Mouse (Mus musculus): Measurements from ENCODE around the gene Dync1h1.
"Not testable (repeated sequence)": the region's sequence is repeated elsewhere in the genome, so short reads cannot be mapped to it uniquely, and the experiment has no call there.

Dync1h1 gene

DNA sequence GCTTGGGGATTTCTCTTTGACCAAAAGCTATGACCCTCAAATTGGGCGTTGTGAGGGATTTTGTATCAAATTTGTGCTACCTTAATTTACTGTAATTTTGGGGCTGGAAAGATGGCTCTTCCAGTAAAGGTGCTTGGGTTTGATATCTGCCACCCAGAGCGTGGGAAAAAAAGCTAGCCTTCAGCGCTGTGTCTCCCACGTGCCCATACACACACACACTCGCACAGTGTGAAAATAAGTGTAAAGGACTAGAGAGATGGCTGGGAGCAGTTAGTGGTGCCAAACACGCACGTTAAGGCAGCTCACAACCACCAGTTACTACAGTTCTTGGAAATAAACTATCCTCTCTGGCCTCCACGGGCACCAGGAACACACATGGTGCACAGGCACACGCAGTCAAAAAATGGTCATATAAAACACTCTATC is 95.7 kb downstream of the Dync1h1 start:
- DNase-seq = no peak

DNA sequence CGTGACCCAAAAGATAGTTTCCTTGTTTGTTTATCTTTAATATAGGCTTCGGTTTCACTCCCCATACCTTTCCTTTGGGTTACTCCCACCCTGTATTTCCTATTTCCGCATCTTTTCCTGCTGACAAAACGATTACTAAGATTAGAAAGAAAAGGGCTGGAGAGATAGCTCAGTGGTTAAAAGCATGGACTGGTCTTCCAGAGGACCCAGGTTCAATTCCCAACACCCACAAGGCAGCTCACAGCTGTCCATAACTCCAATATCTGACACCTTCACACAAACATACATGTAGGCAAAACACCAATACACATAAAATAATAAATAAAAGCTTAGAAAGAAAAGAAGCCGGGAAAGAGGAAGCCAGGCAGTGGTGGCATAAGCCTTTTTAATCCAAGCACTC is 96.2 kb downstream of the Dync1h1 start:
- no peak for DNase-seq

DNA sequence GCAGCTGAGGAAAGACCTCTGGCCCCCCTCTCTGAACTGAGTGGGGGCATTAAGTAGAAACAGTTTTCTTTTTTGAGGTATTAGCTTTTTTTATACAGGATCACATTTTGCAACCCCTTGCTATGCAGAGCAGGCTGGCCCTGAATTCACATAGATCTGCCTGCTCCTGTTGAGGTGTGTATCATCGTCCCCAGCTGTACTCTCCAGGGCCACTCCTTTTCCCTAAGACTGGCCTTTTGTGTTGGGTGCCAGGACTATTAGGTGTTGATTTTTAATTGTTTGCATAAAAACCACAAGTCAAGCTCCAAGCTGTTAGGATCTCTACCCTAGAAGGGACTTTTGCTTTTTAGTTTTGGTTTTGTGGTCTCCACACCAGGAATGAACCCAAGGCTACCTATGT is 96.8 kb downstream of the Dync1h1 start:
- no peak for DNase-seq

DNA sequence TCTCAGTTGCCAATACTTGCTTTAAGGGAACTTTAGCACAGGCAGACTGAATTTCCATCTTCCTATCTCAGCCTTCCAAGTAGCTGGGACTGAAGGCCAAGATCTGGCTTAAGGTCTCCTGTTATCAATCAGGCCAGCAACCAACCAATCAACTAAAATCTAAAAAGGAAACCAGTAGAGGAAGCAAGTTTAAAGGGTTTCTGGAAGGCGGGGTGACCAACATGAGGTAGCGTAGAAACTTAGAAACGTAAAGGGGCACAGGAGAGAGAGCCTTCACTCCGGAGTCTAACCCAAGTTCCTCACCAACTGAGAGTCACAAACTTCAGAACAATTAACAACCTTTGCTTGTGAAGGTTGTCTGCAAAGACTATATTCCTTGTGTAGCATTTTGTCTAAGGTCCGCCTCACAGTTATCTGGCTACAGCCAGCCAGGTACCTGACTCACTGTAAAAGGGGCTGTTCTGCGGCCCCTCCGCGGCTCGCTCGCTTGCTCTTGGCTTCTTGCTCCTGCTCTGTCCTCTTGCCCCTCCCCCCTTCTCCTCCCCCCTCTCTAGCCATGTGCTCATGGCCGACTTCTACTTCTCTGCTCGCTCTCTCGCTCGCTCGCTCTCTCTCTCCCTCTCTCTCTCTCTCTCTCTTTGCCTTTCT is 97.4 kb downstream of the Dync1h1 start:
- no peak for DNase-seq

DNA sequence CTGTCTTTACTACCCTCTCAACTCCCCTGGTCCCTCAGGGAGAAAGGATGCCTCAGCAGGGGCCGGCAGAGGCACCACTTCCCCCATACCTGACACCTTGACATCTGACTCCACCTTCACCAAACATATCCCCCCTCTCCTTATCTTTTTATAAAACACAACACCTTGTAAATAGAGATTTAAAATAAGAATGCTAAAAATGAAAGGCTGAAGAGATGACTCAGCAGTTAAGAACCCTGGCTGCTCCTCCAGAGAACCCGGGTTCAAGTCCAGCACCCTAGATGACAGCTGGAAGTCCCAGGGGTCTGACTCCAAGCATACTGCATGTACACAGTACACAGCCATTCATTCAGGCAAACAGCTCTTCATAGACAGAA is 97.9 kb downstream of the Dync1h1 start:
- DNase-seq = no peak

DNA sequence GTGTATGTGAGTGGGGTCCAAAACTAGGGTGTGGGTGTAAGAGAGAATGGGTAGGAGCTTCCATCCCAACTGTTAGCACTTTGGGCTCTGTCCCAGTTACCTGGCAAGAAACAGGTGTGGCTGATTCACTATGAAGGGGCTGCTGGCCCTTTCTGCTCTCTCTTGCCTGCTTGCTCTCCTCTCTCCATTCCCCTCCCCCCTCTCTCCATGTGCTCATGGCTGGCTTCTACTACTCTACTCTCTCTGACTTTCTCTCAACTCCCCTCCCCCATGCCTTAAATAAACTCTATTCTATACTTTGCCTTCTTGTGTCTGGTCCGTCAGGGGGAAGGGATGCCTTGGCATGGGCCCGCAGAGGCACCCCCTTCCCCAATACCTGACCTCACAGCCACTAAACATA is 99.5 kb downstream of the Dync1h1 start:
- no peak for DNase-seq

DNA sequence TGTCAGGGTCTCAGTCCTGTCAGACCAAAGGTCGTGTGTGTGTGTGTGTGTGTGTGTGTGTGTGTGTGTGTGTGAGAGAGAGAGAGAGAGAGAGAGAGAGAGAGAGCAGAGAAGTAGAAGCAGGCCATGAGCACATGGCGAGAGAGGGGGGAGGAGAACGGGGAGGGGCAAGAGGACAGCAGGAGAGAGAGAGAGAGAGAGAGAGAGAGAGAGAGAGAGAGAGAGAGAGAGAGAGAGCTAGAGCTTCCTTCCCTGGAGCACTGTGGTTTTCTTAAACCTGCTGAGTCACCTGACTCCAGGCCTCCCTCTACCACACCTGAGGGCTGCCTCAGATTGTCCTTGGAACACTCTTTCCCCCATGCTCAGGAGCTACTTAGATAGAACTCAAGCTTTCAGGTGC is 100.1 kb downstream of the Dync1h1 start:
- not testable (repeated sequence) for DNase-seq

DNA sequence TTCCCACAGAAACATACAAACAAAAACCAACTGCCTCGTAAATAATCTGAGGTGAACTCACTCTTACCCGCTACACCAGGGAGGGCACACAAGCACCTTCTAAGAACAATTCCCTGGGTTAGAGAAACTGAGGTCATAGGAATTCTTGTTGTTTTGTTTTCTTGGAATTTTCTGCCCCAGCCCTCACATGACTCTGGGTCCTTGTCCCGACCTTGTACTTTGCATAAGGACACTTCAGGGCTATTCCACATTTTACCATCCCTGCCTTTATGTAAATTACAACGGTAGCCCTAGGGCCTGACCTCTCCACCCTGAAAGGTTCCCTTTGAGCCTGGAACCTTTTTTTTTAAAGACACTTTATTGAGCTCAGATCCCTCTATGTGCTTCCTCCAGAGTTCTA is 101.3 kb downstream of the Dync1h1 start, which contains the start of gene Hsp90aa1:
Gene Hsp90aa1, minus strand, starts transcription at position 173 of the 400 bp plus-strand sequence.
- no peak for DNase-seq

DNA sequence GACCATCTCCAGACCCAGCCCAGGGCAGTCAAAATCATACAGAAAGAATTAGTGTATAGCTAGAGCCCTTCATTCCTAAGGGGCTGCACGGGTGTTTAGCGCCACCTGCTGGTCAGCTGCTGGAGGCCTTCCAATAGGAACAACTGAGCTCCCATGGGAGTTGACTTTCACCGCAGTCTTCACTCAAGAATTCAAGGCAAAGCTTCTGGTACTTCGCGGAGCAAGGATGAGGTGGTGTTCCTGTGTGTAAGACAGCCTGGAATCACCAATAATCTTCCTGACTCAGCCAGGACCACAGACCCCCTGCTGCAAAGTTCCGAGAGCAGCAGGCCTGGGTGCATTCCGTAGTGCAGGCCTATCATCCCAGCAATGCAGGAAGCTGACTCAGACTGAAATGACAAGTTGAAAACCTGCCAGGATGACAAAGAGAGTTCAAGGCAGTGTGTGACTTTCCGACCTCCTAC is 101.8 kb downstream of the Dync1h1 start:
- peak; percentile 79 for DNase-seq

DNA sequence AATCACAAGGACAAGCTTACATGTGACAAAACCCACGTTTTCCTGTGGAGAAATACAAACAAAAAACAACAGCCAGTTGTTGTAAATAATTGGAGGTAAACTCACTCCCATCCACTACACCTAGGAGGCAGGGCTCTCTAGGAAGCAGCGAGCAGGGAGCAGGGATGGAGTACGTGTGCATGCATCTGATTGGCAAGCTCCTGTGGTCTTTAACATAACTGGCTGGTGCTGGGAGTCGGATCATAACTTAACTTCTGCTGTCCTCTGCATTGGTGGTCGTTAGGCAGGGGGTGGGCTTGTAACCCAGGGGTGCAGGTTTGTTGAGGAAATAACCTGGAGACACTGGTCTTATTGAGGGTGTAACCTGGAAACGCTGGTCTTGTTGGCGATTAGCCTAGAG is 102.4 kb downstream of the Dync1h1 start:
- DNase-seq = no peak

DNA sequence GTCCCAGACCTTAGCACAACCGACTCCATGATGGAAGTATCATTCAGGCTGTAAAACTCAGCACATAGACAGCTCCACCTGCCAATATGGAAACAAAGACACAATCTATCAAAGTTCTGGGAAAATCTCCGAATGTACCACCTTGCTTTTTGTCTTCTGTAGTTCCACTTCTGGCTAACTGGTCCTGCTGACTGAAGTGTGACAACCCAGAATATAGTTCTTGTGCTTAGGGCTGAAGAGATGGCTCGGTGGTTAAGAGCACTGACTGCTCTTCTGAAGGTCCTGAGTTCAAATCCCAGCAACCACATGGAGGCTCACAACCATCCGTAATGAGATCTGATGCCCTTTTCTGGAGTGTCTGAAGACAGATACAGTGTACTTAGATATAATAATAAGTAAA is 104.2 kb downstream of the Dync1h1 start:
- DNase-seq = not testable (repeated sequence)

DNA sequence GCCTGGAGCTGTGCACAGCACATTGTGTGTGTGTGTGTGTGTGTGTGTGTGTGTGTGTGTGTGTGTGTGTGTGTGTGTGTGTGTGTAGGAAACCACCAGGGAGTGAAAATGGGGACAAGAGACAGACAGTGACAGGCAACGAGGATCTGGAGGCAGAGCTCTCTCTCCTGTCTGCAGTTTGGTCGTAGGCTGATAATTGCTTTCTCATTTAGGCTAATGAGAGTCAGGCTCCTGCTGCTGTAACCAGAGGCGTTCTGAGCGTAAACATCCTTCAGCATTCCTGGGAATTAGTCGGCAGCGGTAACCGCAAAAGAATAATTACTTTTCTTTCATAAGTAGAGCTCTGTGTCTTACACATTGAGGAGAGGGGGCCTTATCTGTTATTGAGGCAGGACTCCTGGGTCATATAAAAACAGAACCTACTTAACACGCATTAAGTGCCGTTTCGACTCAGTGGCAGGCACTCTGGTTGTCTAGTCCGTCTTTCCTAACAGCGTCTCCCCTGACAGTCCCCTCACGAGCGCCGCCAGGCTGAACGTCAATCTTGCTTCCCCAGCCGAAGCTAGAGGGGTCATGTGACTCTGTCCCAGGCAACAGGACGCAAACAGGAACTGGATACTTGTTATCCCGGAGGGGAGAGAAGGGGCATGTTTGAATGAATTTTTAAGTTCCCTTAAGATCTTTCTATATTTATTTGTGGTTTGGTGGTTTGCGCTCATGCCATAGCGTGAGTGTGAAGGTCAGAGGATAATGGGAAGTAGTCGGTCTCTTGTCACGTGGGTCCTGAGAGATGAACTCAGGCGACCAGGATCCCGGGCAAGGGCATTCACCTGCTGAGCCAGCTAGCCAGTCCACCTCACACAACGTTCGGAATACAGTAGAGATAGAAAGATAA is 105.3 kb downstream of the Dync1h1 start:
- DNase-seq = peak; percentile 28

DNA sequence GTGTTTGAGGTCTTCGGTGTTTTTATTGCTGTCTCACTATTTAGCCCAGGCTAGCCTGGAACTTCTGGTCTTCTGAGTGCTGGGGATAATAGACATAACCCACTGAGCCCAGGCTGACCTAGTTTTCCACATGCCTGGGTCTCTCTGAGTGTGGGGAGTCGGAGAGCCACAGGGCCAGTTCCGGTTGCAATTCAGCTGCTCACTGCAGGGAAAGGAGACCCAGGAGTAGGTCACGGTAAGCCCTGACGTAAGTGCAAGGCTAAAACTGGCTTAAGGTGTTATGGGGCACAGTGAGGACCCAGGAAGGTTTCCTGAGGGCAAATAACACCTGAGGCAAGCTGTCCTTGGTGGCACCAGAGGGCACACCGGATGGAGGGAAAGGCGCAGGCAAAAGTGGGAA is 106.2 kb downstream of the Dync1h1 start:
- DNase-seq = no peak

DNA sequence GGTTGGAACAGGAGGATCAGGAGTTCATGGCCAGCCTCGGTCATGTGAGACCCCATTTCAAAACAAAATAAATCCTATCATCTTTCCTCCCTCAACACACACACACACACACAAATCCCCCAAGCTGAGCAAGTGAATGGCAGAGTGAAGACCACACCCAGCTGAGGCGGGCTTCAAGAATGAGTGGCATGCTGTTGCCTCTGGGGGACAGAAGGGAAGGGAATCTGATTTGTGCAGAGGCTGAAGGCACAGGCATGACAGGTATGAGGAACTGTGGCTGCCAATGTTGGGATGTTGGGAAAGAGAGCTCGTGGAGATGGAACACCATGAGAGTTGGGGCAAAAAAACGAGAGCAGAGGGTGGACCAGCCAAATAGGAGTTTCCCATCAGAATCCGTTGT is 110.0 kb downstream of the Dync1h1 start:
- DNase-seq = no peak

DNA sequence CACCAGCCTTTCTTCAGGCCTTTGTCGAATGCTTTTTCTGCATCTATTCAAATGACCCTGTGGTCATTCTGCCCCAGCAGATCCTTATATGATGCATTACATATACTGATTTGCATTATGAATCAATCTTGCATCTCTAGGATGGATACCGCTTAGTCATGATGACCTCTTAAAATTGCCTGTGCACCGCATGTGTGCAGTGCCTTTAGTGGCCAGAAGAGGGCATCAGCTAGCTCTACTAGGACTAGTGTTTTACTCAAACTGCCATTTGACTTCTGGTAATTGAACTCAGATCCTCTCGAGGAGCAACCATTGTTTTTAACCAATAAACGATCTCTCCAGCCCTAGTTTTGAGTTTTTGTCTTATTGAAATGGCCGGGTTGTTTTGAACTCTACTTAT is 112.5 kb downstream of the Dync1h1 start:
- no peak for DNase-seq

DNA sequence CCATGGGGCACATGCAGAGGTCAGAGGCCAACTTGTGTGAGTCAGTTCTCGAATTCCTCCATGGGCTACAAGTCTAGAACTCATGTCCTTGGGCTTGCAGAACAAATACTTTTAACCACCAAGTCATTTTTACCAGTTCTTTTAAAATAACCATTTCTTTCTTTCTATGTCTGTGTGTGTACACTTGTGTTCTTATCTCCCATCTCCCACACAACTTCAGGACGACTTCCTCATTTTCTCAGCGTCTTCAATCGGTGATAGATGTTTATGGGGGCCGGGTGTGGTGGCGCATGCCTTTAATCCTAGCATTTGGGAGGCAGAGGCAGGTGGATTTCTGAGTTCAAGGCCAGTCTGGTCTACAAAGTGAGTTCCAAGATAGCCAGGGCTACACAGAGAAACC is 113.0 kb downstream of the Dync1h1 start:
- no peak for DNase-seq

DNA sequence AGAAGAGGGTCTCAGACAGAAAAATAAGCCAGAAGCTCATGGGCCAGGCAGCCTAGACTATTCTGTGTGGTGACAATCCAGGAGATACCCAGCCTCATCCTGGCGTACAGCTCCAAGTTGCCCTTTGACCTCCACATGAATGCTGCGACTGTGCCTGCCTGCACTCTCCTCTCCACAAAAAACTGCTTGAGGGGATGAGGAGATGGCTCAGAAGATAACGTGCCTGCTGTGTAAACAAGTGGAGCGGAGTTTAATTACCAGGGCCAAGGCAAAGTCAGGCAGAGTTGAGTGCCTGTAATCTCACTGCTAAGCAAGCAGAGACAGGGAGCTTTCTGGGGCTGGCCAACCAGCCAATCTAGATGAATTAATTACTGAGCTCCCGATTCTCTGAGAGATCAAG is 114.8 kb downstream of the Dync1h1 start:
- no peak for DNase-seq

Data from right cerebral cortex, adult 18-20 months (tissue).